8 mouse cellular contexts compared by ENCODE assay signal in the genomic region with DNA sequence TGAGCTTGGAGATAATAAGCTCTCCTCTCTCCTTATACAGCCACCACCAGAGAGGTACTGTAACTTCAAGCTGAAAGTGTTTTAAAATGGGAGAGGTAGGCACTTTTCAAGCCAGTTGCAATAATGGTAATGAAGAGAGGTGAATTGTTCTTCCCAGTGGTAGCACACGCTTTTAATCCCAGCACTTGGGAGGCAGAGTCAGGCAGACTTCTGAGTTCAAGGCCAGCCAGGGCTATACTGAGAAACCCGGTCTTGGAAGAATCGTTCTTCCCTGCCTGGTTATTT. TPM values are rescaled to one million over a fixed set of nuclear protein-coding genes. Genes with fewer than 3 reads are reported as not detected.
DNase-seq lines count a peak whose midpoint lies in the region; ATAC-seq and TF ChIP-seq lines count a peak whose summit lies in the region.

No protein-coding gene starts in this region.

- no peaks in the 10 kb centered on the region for H3K4me1 ChIP-seq in ES-Bruce4 (ENCODE audit: control insufficient read depth, insufficient read depth, low read length)
- H3K4me1 ChIP-seq in forebrain, embryonic 15.5 days: peaks cover 23% of the 10 kb centered on the region
- peaks cover 16% of the 10 kb centered on the region for H3K4me1 ChIP-seq in liver, embryonic 16.5 days (ENCODE audit: control insufficient read depth, low read depth, low read length)

- peak overlapping the region; percentile 39; the same call in 1 of the 2 replicates for H3K27ac ChIP-seq in ES-Bruce4 (ENCODE audit: insufficient read depth, low read length)
- peak overlapping the region; percentile 99 for H3K27ac ChIP-seq in forebrain, embryonic 15.5 days (replicated peaks)
- H3K27ac ChIP-seq in liver, embryonic 16.5 days (ENCODE audit: low read length): peak overlapping the region; percentile 82

- H3K36me3 ChIP-seq in ES-Bruce4 (ENCODE audit: control insufficient read depth, insufficient read depth, low read length, poor library complexity, severe bottlenecking): no peaks in the 10 kb centered on the region
- no peaks in the 10 kb centered on the region; the same call in 1 of the 2 replicates for H3K36me3 ChIP-seq in forebrain, embryonic 15.5 days
- no peaks in the 10 kb centered on the region; the same call in 1 of the 2 replicates for H3K36me3 ChIP-seq in liver, embryonic 16.5 days (ENCODE audit: control insufficient read depth, insufficient read depth)

- peak; percentile 12; the same call in 1 of the 2 replicates for ATAC-seq in forebrain, embryonic 15.5 days (replicated peaks)
- ATAC-seq in liver, embryonic 16.5 days (ENCODE audit: low read depth): no peak

- no peaks in the 10 kb centered on the region; the same call in 1 of the 2 replicates for H3K9me3 ChIP-seq in ES-Bruce4 (replicated peaks; ENCODE audit: control insufficient read depth, insufficient read depth, low read length, poor library complexity, severe bottlenecking)
- no peaks in the 10 kb centered on the region for H3K9me3 ChIP-seq in forebrain, embryonic 15.5 days
- H3K9me3 ChIP-seq in liver, embryonic 16.5 days (replicated peaks; ENCODE audit: control insufficient read depth, low read length): no peaks in the 10 kb centered on the region

- TF ChIP-seq POLR2A in ES-Bruce4 (IDR thresholded peaks at IDR 0.05; ENCODE audit: insufficient read depth, low read length): no peak

- 64% methylated on average over 3 of the region's 3 CpGs for WGBS in forebrain, embryonic 15.5 days
- 63% methylated on average over 3 of the region's 3 CpGs for WGBS in liver, embryonic 16.5 days (ENCODE audit: insufficient replicate concordance)

- no peak for TF ChIP-seq EP300 in ES-Bruce4 (IDR thresholded peaks at IDR 0.05; ENCODE audit: insufficient read depth, low read depth, low read length)

- no peak overlapping the region for H3K4me3 ChIP-seq in ES-Bruce4 (ENCODE audit: low read depth, low read length)
- H3K4me3 ChIP-seq in forebrain, embryonic 15.5 days: peak overlapping the region; percentile 90
- H3K4me3 ChIP-seq in liver, embryonic 16.5 days (ENCODE audit: low read depth, low read length): peak overlapping the region; percentile 98

- peak overlapping the region; percentile 70 for H3K4me2 ChIP-seq in forebrain, embryonic 15.5 days (replicated peaks)
- peak overlapping the region; percentile 93 for H3K4me2 ChIP-seq in liver, embryonic 16.5 days (ENCODE audit: low read depth, low read length)

- no peak for TF ChIP-seq CTCF in ES-Bruce4 (IDR thresholded peaks at IDR 0.05; ENCODE audit: low read depth, low read length)

- H3K9ac ChIP-seq in ES-Bruce4 (ENCODE audit: low read depth, poor library complexity, severe bottlenecking): peak overlapping the region; percentile 93
- peak overlapping the region; percentile 100 for H3K9ac ChIP-seq in forebrain, embryonic 15.5 days (replicated peaks)
- H3K9ac ChIP-seq in liver, embryonic 16.5 days (ENCODE audit: low read depth, low read length): peak overlapping the region; percentile 98

- DNase-seq in heart, adult 11 months: peak; percentile 76
- no peak for DNase-seq in heart, postnatal 36 days
- DNase-seq in adrenal gland, adult 18-20 months (ENCODE audit: low spot score in 2 of 2): no peak
- no peak for DNase-seq in adrenal gland, postnatal 25 days
- no peak for DNase-seq in cerebellum, postnatal 36 days

- no peaks in the 10 kb centered on the region for H3K27me3 ChIP-seq in ES-Bruce4 (ENCODE audit: control insufficient read depth, insufficient read depth, low read length, poor library complexity, severe bottlenecking)
- H3K27me3 ChIP-seq in forebrain, embryonic 15.5 days: no peaks in the 10 kb centered on the region
- no peaks in the 10 kb centered on the region for H3K27me3 ChIP-seq in liver, embryonic 16.5 days (ENCODE audit: control insufficient read depth, insufficient read depth, low read depth, low read length)

- intact Hi-C loops in heart, postnatal 36 days (cut with DNase I): loop anchor here (2.0 to 10.0 kb wide), 3 partner anchors 52 to 166 kb away; no protein-coding TSS in a partner anchor

RNA-seq across cellular contexts. Expression of gene Tnpo1, which starts 0.7 kb away (rescaled TPM):
- 10 to 100 TPM; 71.9 to 73.1 TPM for total RNA-seq in heart, postnatal 36 days (2021)
- polyA plus RNA-seq in ES-Bruce4 (2011; ENCODE audit: insufficient read depth, insufficient read length, low read depth, missing spikeins): 253 and 256 TPM in 2 replicates
- polyA plus RNA-seq in forebrain, embryonic 15.5 days (2015; fragmentation: Nextera tagmentation; extraction: Ambion mirVana): 54.6 and 57.0 TPM in 2 replicates
- polyA plus RNA-seq in liver, embryonic 16.5 days (2015; fragmentation: Nextera tagmentation; extraction: Ambion mirVana): 18.1 and 20.9 TPM in 2 replicates
- total RNA-seq in adrenal gland, adult 18-20 months (2021): 100 to 1,000 TPM; 103 to 135 TPM
- total RNA-seq in adrenal gland, postnatal 25 days (2021): 106 and 135 TPM in 2 replicates

RNA-seq across cellular contexts. Expression of gene 1700024P04Rik, which starts 57.5 kb away (rescaled TPM):
- total RNA-seq in heart, postnatal 36 days (2021): not detected
- not detected in 2 replicates for polyA plus RNA-seq in ES-Bruce4 (2011; ENCODE audit: insufficient read depth, insufficient read length, low read depth, missing spikeins)
- not detected in 2 replicates for polyA plus RNA-seq in forebrain, embryonic 15.5 days (2015; fragmentation: Nextera tagmentation; extraction: Ambion mirVana)
- polyA plus RNA-seq in liver, embryonic 16.5 days (2015; fragmentation: Nextera tagmentation; extraction: Ambion mirVana): not detected in 2 replicates
- not detected for total RNA-seq in adrenal gland, adult 18-20 months (2021)
- not detected in 2 replicates for total RNA-seq in adrenal gland, postnatal 25 days (2021)

Comparison
In these comparisons a context has a peak if more than half of its experiments do, and no peak if none do; other contexts are left out.
1. H3K27ac ChIP-seq: peak in every context shown above with its lines; median percentile 99 in forebrain, embryonic 15.5 days; 82 in liver, embryonic 16.5 days; 39 in ES-Bruce4.